Mouse (Mus musculus): ENCODE measurements around the gene Cstl1. TPM values are rescaled to one million over a fixed set of nuclear protein-coding genes. Genes with fewer than 3 reads are reported as not detected.

The Cstl1 gene
- not detected in 2 replicates for polyA plus RNA-seq (2016; fragmentation: Nextera tagmentation; extraction: Ambion mirVana)

GRCm38 (mm10) chr2:148750058-148750457, at the start of gene Cstl1:
Cstl1 (plus strand) TSS chr2:148750358.
- no peak within 1 kb of the TSS for H3K4me3 ChIP-seq
- 80% methylated on average over 1 of the region's 1 CpGs for WGBS

GRCm38 (mm10) chr2:148706409-148707201, 43.6 kb upstream of the Cstl1 start:
- H3K4me1 ChIP-seq (replicated peaks) = no peaks in the 10 kb centered on the region
- H3K4me2 ChIP-seq = no peak overlapping the region
- H3K27me3 ChIP-seq (replicated peaks) = no peaks in the 10 kb centered on the region
- 76% methylated on average over 15 of the region's 15 CpGs for WGBS
- peaks cover 21% of the 10 kb centered on the region for H3K36me3 ChIP-seq
- no peak overlapping the region for H3K4me3 ChIP-seq
- no peak for ATAC-seq (ENCODE audit: insufficient number of reproducible peaks, low FRiP score)
- H3K27ac ChIP-seq (ENCODE audit: poor library complexity, severe bottlenecking) = no peak overlapping the region
- H3K9ac ChIP-seq = no peak overlapping the region
- H3K9me3 ChIP-seq (replicated peaks) = no peaks in the 10 kb centered on the region

More at GRCm38 (mm10) chr2:148750058-148750457, at the start of gene Cstl1:
- Histone ChIP-seq H3K9me3 (replicated peaks) (no peaks in the 10 kb centered on the region), H3K4me2 (no peak within 1 kb of the TSS), H3K27me3 (replicated peaks) (no peaks in the 10 kb centered on the region), H3K36me3 (no peaks in the 10 kb centered on the region), H3K27ac (ENCODE audit: poor library complexity, severe bottlenecking) (no peak within 1 kb of the TSS), H3K4me1 (replicated peaks) (no peaks in the 10 kb centered on the region), H3K9ac (no peak within 1 kb of the TSS)
- ATAC-seq (ENCODE audit: insufficient number of reproducible peaks, low FRiP score) = no peak

GRCm38 (mm10) chr2:148707202-148707530, 43.0 kb upstream of the Cstl1 start:
- no peak overlapping the region for H3K27ac ChIP-seq (ENCODE audit: poor library complexity, severe bottlenecking)
- no peaks in the 10 kb centered on the region for H3K9me3 ChIP-seq (replicated peaks)
- ATAC-seq (ENCODE audit: insufficient number of reproducible peaks, low FRiP score) = no peak
- H3K36me3 ChIP-seq = peaks cover 22% of the 10 kb centered on the region
- no peak overlapping the region for H3K9ac ChIP-seq
- WGBS = 78% methylated on average over 6 of the region's 6 CpGs
- H3K27me3 ChIP-seq (replicated peaks) = no peaks in the 10 kb centered on the region
- no peak overlapping the region for H3K4me3 ChIP-seq
- H3K4me2 ChIP-seq = no peak overlapping the region
- no peaks in the 10 kb centered on the region for H3K4me1 ChIP-seq (replicated peaks)

- Histone ChIP-seq H3K27me3 (replicated peaks) (no peaks in the 10 kb centered on the region), H3K9me3 (replicated peaks) (no peaks in the 10 kb centered on the region), H3K4me3 (no peak overlapping the region), H3K9ac (no peak overlapping the region), H3K4me2 (no peak overlapping the region), H3K4me1 (replicated peaks) (peaks cover 5% of the 10 kb centered on the region; the same call in 1 of the 2 replicates), H3K27ac (ENCODE audit: poor library complexity, severe bottlenecking) (no peak overlapping the region), H3K36me3 (peaks cover 13% of the 10 kb centered on the region)
- WGBS = 68% methylated on average over 3 of the region's 3 CpGs
- ATAC-seq (ENCODE audit: insufficient number of reproducible peaks, low FRiP score) = no peak
Observed at GRCm38 (mm10) chr2:148712326-148712725, 37.8 kb upstream of the Cstl1 start.

DNA sequence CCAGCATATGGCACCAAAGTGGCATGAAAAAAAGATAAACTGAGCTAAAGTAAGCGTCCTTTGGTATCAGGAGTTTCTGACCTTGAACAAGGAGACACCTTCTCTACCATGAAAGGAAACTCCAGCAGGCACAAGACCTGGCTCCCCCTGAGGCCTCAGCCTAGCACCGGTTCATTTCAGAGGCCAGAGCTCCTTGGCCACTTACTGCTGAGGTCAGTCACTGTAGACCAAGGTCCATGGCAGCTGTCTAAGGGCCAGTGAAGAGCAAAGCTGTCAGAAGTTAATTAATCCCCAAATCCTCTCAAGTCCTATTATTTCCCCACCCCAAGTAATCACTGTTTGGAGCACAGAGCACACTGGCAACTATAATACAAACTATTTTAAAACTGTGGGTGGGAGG, 33.1 kb upstream of the Cstl1 start:
- H3K4me1 ChIP-seq (replicated peaks) = peaks cover 18% of the 10 kb centered on the region
- no peak overlapping the region for H3K4me2 ChIP-seq
- no peak overlapping the region for H3K4me3 ChIP-seq
- H3K9me3 ChIP-seq (replicated peaks) = no peaks in the 10 kb centered on the region
- no peak for ATAC-seq (ENCODE audit: insufficient number of reproducible peaks, low FRiP score)
- peak overlapping the region; percentile 62; the same call in 1 of the 2 replicates for H3K27ac ChIP-seq (ENCODE audit: poor library complexity, severe bottlenecking)
- H3K27me3 ChIP-seq (replicated peaks) = no peaks in the 10 kb centered on the region
- 52% methylated on average over 2 of the region's 2 CpGs for WGBS
- no peak overlapping the region for H3K9ac ChIP-seq
- H3K36me3 ChIP-seq = no peaks in the 10 kb centered on the region

GRCm38 (mm10) chr2:148719271-148719995, 30.7 kb upstream of the Cstl1 start:
- 62% methylated on average over 2 of the region's 2 CpGs for WGBS
- Histone ChIP-seq H3K36me3 (no peaks in the 10 kb centered on the region), H3K4me1 (replicated peaks) (peaks cover 18% of the 10 kb centered on the region), H3K27ac (ENCODE audit: poor library complexity, severe bottlenecking) (no peak overlapping the region), H3K4me2 (no peak overlapping the region), H3K4me3 (no peak overlapping the region), H3K9me3 (replicated peaks) (no peaks in the 10 kb centered on the region), H3K27me3 (replicated peaks) (no peaks in the 10 kb centered on the region), H3K9ac (no peak overlapping the region)
- ATAC-seq (ENCODE audit: insufficient number of reproducible peaks, low FRiP score) = no peak

- Histone ChIP-seq H3K4me2 (peak overlapping the region; percentile 96), H3K9ac (peak overlapping the region; percentile 83), H3K9me3 (replicated peaks) (0 out of 2 replicates have a peak, but pooled peaks cover 3% of the 10 kb centered on the region), H3K4me3 (peak overlapping the region; percentile 71), H3K4me1 (replicated peaks) (peaks cover 8% of the 10 kb centered on the region), H3K27ac (ENCODE audit: poor library complexity, severe bottlenecking) (no peak overlapping the region), H3K36me3 (no peaks in the 10 kb centered on the region), H3K27me3 (replicated peaks) (no peaks in the 10 kb centered on the region)
- ATAC-seq (ENCODE audit: insufficient number of reproducible peaks, low FRiP score) = peak; percentile 62
- 1% methylated on average over 35 of the region's 35 CpGs for WGBS
Observed at GRCm38 (mm10) chr2:148731614-148732326, 18.4 kb upstream of the Cstl1 start.

DNA sequence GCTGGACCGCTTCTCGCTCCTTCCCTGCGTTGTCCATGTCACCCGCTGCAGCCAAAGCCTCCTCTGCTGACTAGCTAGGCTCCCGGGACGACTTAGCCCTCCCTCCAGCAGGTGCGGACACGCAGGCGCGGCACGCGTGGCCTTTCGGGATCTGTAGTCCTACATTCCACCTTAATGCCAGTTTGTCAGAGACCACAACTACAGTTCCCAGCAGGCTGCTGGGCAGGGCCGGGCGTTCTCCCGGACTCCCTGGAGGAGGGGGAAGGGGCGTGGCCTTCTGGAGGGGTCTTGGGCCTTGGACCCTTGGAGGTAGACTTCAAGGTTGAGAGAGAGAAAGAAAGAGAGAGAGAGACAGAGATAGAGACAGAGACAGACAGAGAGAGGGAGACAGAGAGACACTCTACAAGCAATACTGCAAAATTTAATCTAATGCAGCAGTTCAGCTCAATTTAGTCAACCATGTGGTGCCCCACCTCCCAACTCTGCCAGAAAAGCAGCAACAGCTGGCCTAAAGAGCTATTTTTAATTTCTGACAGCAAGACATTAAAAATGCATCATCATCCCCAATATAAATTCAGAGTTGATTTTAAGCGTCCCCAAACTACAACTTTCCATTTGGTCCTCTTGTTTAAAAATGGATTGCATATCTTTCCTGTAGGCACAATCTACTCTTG, 17.7 kb upstream of the Cstl1 start, which contains the start of gene Napb:
Gene Napb (minus strand): TSS at position 141 of the 674 bp plus-strand sequence.
- H3K4me2 ChIP-seq = peak within 1 kb of the TSS; percentile 96
- H3K27me3 ChIP-seq (replicated peaks) = no peaks in the 10 kb centered on the region
- 0 out of 2 replicates have a peak, but pooled peaks cover 3% of the 10 kb centered on the region for H3K9me3 ChIP-seq (replicated peaks)
- peak within 1 kb of the TSS; percentile 71 for H3K4me3 ChIP-seq
- ATAC-seq (ENCODE audit: insufficient number of reproducible peaks, low FRiP score) = peak; percentile 98
- H3K9ac ChIP-seq = peak within 1 kb of the TSS; percentile 83
- H3K4me1 ChIP-seq (replicated peaks) = peaks cover 8% of the 10 kb centered on the region
- 4% methylated on average over 18 of the region's 18 CpGs for WGBS
- H3K36me3 ChIP-seq = no peaks in the 10 kb centered on the region
- H3K27ac ChIP-seq (ENCODE audit: poor library complexity, severe bottlenecking) = no peak within 1 kb of the TSS

DNA sequence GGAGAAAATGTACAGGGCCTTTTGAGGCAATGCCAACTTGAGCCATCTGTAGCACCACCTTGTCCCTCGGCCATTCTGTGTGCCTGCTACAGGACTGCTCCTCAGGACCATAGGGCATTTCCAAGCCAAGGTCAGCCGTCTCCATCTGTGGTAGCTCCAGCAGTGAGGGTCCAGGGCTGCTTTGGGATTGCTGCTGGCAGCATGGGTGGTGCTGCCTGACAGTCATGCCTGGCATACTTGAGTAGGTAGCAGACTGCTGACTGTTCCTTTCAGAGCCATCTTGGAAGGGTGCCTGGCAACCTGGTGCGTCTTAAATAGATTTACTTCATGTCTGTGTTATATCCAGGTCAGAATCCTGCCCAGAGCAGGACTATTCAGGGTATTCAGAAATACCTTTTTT, 7.2 kb upstream of the Cstl1 start:
- 64% methylated on average over 3 of the region's 3 CpGs for WGBS
- no peaks in the 10 kb centered on the region for H3K27me3 ChIP-seq (replicated peaks)
- no peak for ATAC-seq (ENCODE audit: insufficient number of reproducible peaks, low FRiP score)
- H3K36me3 ChIP-seq = no peaks in the 10 kb centered on the region
- no peak overlapping the region for H3K4me2 ChIP-seq
- no peaks in the 10 kb centered on the region for H3K9me3 ChIP-seq (replicated peaks)
- no peak overlapping the region for H3K9ac ChIP-seq
- H3K4me3 ChIP-seq = no peak overlapping the region
- H3K4me1 ChIP-seq (replicated peaks) = no peaks in the 10 kb centered on the region
- no peak overlapping the region for H3K27ac ChIP-seq (ENCODE audit: poor library complexity, severe bottlenecking)

DNA sequence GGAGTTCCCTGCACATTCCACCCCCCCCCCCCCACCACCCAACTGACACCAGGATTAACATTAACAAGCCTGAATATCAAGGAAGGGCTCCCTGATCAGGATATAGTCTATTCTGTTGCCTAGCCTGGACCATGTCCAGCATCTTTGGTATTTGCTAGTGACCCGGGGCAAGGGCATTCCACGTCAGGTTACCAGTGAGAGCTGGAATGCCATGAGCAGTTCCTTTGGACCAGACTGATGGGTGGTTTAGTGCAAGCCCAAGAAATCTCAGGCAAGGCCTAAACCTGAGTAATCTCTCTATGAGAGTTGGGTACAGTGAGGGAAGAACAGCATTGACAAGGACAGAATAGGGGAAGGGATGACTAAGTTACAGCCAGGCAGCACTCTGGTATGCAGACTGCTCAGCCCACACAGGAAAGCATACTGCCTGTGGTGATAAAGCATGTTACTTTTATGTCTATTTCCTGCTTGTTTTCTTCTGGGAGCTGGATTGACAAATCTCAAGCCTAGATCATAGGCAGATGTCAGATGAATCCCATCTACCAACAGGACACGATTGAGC, 6.2 kb upstream of the Cstl1 start:
- no peak for ATAC-seq (ENCODE audit: insufficient number of reproducible peaks, low FRiP score)
- Histone ChIP-seq H3K9me3 (replicated peaks) (no peaks in the 10 kb centered on the region), H3K9ac (no peak overlapping the region), H3K27ac (ENCODE audit: poor library complexity, severe bottlenecking) (no peak overlapping the region), H3K36me3 (no peaks in the 10 kb centered on the region), H3K27me3 (replicated peaks) (no peaks in the 10 kb centered on the region), H3K4me2 (no peak overlapping the region), H3K4me3 (no peak overlapping the region), H3K4me1 (replicated peaks) (no peaks in the 10 kb centered on the region)
- 69% methylated on average over 3 of the region's 3 CpGs for WGBS
